ENCODE assay signal across 26 mouse cellular contexts in genomic region chr1:57806126-57806525, GRCm38 (mm10). TPM values are rescaled to one million over a fixed set of nuclear protein-coding genes. Genes with fewer than 3 reads are reported as not detected.
DNase-seq lines count a peak whose midpoint lies in the region; ATAC-seq and TF ChIP-seq lines count a peak whose summit lies in the region.
"Had no signal": no experiment of that assay in that cellular context is flagged by ENCODE, and none has a peak within 500 bp of the region (broad histone marks: within the 10 kb centered on the region; RNA-seq: fewer than 3 reads in every experiment).

No protein-coding gene starts in this region.

- no peaks in the 10 kb centered on the region; the same call in 1 of the 2 replicates for H3K9me3 ChIP-seq in intestine, embryonic 14.5 days (ENCODE audit: control insufficient read depth, low read length)
- H3K9me3 ChIP-seq in intestine, postnatal 0 days (ENCODE audit: control insufficient read depth): no peaks in the 10 kb centered on the region
- H3K9me3 ChIP-seq in limb, embryonic 10.5 days (replicated peaks): no peaks in the 10 kb centered on the region
- H3K9me3 ChIP-seq in limb, embryonic 13.5 days: 0 out of 2 replicates have a peak, but pooled peaks cover 4% of the 10 kb centered on the region
- H3K9me3 ChIP-seq in neural tube, embryonic 14.5 days (ENCODE audit: control insufficient read depth, low read length): no peaks in the 10 kb centered on the region
- H3K9me3 ChIP-seq: embryonic facial prominence, embryonic 12.5 days; embryonic facial prominence, embryonic 15.5 days; heart, embryonic 10.5 days; heart, embryonic 13.5 days had no signal

- H3K4me3 ChIP-seq in intestine, embryonic 14.5 days (ENCODE audit: low read depth, low read length): no peak overlapping the region
- no peak overlapping the region for H3K4me3 ChIP-seq in intestine, postnatal 0 days (ENCODE audit: low read depth, low read length)
- H3K4me3 ChIP-seq in limb, embryonic 10.5 days: no peak overlapping the region
- no peak overlapping the region for H3K4me3 ChIP-seq in limb, embryonic 13.5 days
- H3K4me3 ChIP-seq in neural tube, embryonic 14.5 days (ENCODE audit: low read depth, low read length): no peak overlapping the region
- H3K4me3 ChIP-seq: embryonic facial prominence, embryonic 12.5 days; embryonic facial prominence, embryonic 15.5 days; heart, embryonic 10.5 days; heart, embryonic 13.5 days had no signal

- no peak overlapping the region for H3K4me2 ChIP-seq in intestine, embryonic 14.5 days (ENCODE audit: low read length)
- no peak overlapping the region for H3K4me2 ChIP-seq in intestine, postnatal 0 days (replicated peaks; ENCODE audit: low read depth)
- 0 out of 2 replicates have a peak overlapping the region, but pooled peaks have one; percentile 9 for H3K4me2 ChIP-seq in limb, embryonic 13.5 days (replicated peaks)
- H3K4me2 ChIP-seq in neural tube, embryonic 14.5 days (ENCODE audit: low read depth, low read length): no peak overlapping the region
- H3K4me2 ChIP-seq: embryonic facial prominence, embryonic 12.5 days; embryonic facial prominence, embryonic 15.5 days; heart, embryonic 13.5 days had no signal

- H3K4me1 ChIP-seq in intestine, embryonic 14.5 days (replicated peaks; ENCODE audit: control insufficient read depth, insufficient read depth, low read length): peaks cover 4% of the 10 kb centered on the region; the same call in 1 of the 2 replicates
- H3K4me1 ChIP-seq in intestine, postnatal 0 days (replicated peaks; ENCODE audit: control insufficient read depth, insufficient read depth, low read length): no peaks in the 10 kb centered on the region
- H3K4me1 ChIP-seq in limb, embryonic 10.5 days: peaks cover 55% of the 10 kb centered on the region
- peaks cover 48% of the 10 kb centered on the region for H3K4me1 ChIP-seq in limb, embryonic 13.5 days
- H3K4me1 ChIP-seq in neural tube, embryonic 14.5 days (ENCODE audit: control insufficient read depth, insufficient read depth, low read length): peaks cover 3% of the 10 kb centered on the region; the same call in 1 of the 2 replicates

- no peak for ATAC-seq in intestine, embryonic 14.5 days (replicated peaks; ENCODE audit: low FRiP score, low TSS enrichment, low read depth)
- ATAC-seq in intestine, postnatal 0 days: no peak
- ATAC-seq in limb, embryonic 13.5 days (ENCODE audit: low FRiP score, low read depth): peak; percentile 58; the same call in 1 of the 2 replicates
- ATAC-seq in neural tube, embryonic 14.5 days (ENCODE audit: low read depth): 0 out of 2 replicates have a peak, but pooled peaks have one; percentile 6
- ATAC-seq: CD4-positive, CD25-positive, alpha-beta regulatory T cell, adult 4 months; forebrain, embryonic 14.5 days; forebrain, postnatal 0 days had no signal

- no peaks in the 10 kb centered on the region for H3K27me3 ChIP-seq in intestine, embryonic 14.5 days (replicated peaks; ENCODE audit: control insufficient read depth, insufficient read depth, low read length)
- H3K27me3 ChIP-seq in intestine, postnatal 0 days (replicated peaks; ENCODE audit: control insufficient read depth, insufficient read depth, low read length): no peaks in the 10 kb centered on the region
- no peaks in the 10 kb centered on the region for H3K27me3 ChIP-seq in limb, embryonic 10.5 days (ENCODE audit: low read depth, poor library complexity, severe bottlenecking)
- H3K27me3 ChIP-seq in limb, embryonic 13.5 days: no peaks in the 10 kb centered on the region
- no peaks in the 10 kb centered on the region for H3K27me3 ChIP-seq in neural tube, embryonic 14.5 days (ENCODE audit: control insufficient read depth, insufficient read depth, low read length)
- H3K27me3 ChIP-seq: embryonic facial prominence, embryonic 12.5 days; embryonic facial prominence, embryonic 15.5 days; heart, embryonic 13.5 days had no signal

- no peak overlapping the region for H3K9ac ChIP-seq in intestine, embryonic 14.5 days (ENCODE audit: low read length)
- H3K9ac ChIP-seq in intestine, postnatal 0 days (ENCODE audit: low read depth, low read length): no peak overlapping the region
- H3K9ac ChIP-seq in limb, embryonic 13.5 days: no peak overlapping the region
- no peak overlapping the region for H3K9ac ChIP-seq in neural tube, embryonic 14.5 days (replicated peaks; ENCODE audit: low read depth, low read length)
- H3K9ac ChIP-seq: embryonic facial prominence, embryonic 12.5 days; embryonic facial prominence, embryonic 15.5 days; forebrain, postnatal 0 days; heart, embryonic 13.5 days had no signal

- 95% methylated on average over 3 of the region's 3 CpGs for WGBS in intestine, embryonic 14.5 days
- 96% methylated on average over 3 of the region's 3 CpGs for WGBS in intestine, postnatal 0 days
- WGBS in limb, embryonic 10.5 days: 79% methylated on average over 3 of the region's 3 CpGs
- WGBS in limb, embryonic 13.5 days: 25% methylated on average over 3 of the region's 3 CpGs
- WGBS in neural tube, embryonic 14.5 days: 48% methylated on average over 3 of the region's 3 CpGs

- no peak for TF ChIP-seq CTCF in intestine, postnatal 0 days (IDR thresholded peaks at IDR 0.05; ENCODE audit: low read depth)

- H3K27ac ChIP-seq in intestine, embryonic 14.5 days (ENCODE audit: low read depth): no peak overlapping the region
- no peak overlapping the region for H3K27ac ChIP-seq in intestine, postnatal 0 days (ENCODE audit: low read depth, low read length)
- peak overlapping the region; percentile 6; the same call in 1 of the 2 replicates for H3K27ac ChIP-seq in limb, embryonic 10.5 days
- no peak overlapping the region for H3K27ac ChIP-seq in limb, embryonic 13.5 days
- H3K27ac ChIP-seq in neural tube, embryonic 14.5 days (ENCODE audit: low read depth, low read length): no peak overlapping the region
- H3K27ac ChIP-seq: embryonic facial prominence, embryonic 12.5 days; embryonic facial prominence, embryonic 15.5 days; heart, embryonic 10.5 days; heart, embryonic 13.5 days had no signal

- peaks cover 4% of the 10 kb centered on the region; the same call in 1 of the 2 replicates for H3K36me3 ChIP-seq in intestine, embryonic 14.5 days (ENCODE audit: control insufficient read depth, insufficient read depth, low read length)
- no peaks in the 10 kb centered on the region for H3K36me3 ChIP-seq in intestine, postnatal 0 days (ENCODE audit: control insufficient read depth, insufficient read depth)
- peaks cover 3% of the 10 kb centered on the region; the same call in 1 of the 2 replicates for H3K36me3 ChIP-seq in limb, embryonic 10.5 days
- peaks cover 24% of the 10 kb centered on the region for H3K36me3 ChIP-seq in limb, embryonic 13.5 days
- no peaks in the 10 kb centered on the region for H3K36me3 ChIP-seq in neural tube, embryonic 14.5 days (ENCODE audit: control insufficient read depth, insufficient read depth, low read length)

- peak; percentile 7 for DNase-seq in intestine, embryonic 14.5 days (ENCODE audit: low spot score)
- DNase-seq in limb, embryonic 10.5 days (ENCODE audit: low spot score): no peak
- no peak for DNase-seq in cerebellum, adult 11 months
- DNase-seq in heart, adult 8-10 months (ENCODE audit: low spot score): no peak
- DNase-seq in spleen, postnatal 36 days (ENCODE audit: low spot score in 2 of 2): no peak
- DNase-seq: adrenal gland, adult 8-10 months; adrenal gland, postnatal 25 days; cerebellum, adult 2 months; cerebellum, adult 9-11 months; cerebellum, postnatal 25 days; forebrain, postnatal 0 days; gastrocnemius, postnatal 25 days; heart, adult 18-20 months; heart, postnatal 14 days; heart, postnatal 4 days had no signal

RNA-seq across cellular contexts. Expression of gene Spats2l, which starts 32.2 kb away (rescaled TPM):
- polyA plus RNA-seq in intestine, embryonic 14.5 days (2014; fragmentation: Nextera tagmentation; extraction: Ambion mirVana): 77.3 and 82.5 TPM in 2 replicates
- polyA plus RNA-seq in intestine, postnatal 0 days (2015; fragmentation: Nextera tagmentation; extraction: Ambion mirVana): 42.5 and 48.9 TPM in 2 replicates
- polyA plus RNA-seq in limb, embryonic 10.5 days (2016; fragmentation: Nextera tagmentation; extraction: Ambion mirVana): 18.4 and 29.3 TPM in 2 replicates
- polyA plus RNA-seq in limb, embryonic 13.5 days (2015; fragmentation: Nextera tagmentation; extraction: Ambion mirVana): 189 and 191 TPM in 2 replicates
- polyA plus RNA-seq in neural tube, embryonic 14.5 days (2014; fragmentation: Nextera tagmentation; extraction: Ambion mirVana): 67.4 and 70.1 TPM in 2 replicates
- total RNA-seq in heart, adult 8-10 months (2022): 1 to 10 TPM; 6.4 to 7.5 (median 6.8) TPM
- total RNA-seq: common myeloid progenitor, adult 5-6 weeks; MEL had no signal

Comparison
In these comparisons a context has a peak if more than half of its experiments do, and no peak if none do; other contexts are left out.
1. ATAC-seq: peak in limb, embryonic 13.5 days (single experiment) and neural tube, embryonic 14.5 days (single experiment); none in intestine, embryonic 14.5 days (single experiment) and intestine, postnatal 0 days (single experiment).